Mouse (Mus musculus) midbrain, embryonic 14.5 days (tissue): ENCODE measurements around the gene Caskin1. TPM values are rescaled to one million over a fixed set of nuclear protein-coding genes. Genes with fewer than 3 reads are reported as not detected.

Experiments used
- ATAC-seq: fragments of 200-750 bp; cut with Nextera tagmentation; 2 replicates; pipeline ENCODE4 v1.8.0; 2017; ENCODE audit warnings: moderate number of reproducible peaks, moderate library complexity; ENCODE audit not compliant: low FRiP score, low TSS enrichment
- DNase-seq: peaks from one replicate; pipeline ENCODE4 v3.0.0-alpha.2; 2015
- H3K27ac ChIP-seq: fragments of 300-500 bp; sonication (generic); replicated peaks from 2 replicates; pipeline ENCODE4 v1.5.1; 2014; ENCODE audit warnings: mild to moderate bottlenecking, low read depth, low read length, moderate library complexity
- H3K27me3 ChIP-seq: fragments of 300-500 bp; sonication (generic); 2 replicates; pipeline ENCODE4 v1.6.1; 2014; ENCODE audit warnings: low read length, control low read depth, mixed read lengths; ENCODE audit not compliant: control insufficient read depth, insufficient read depth
- H3K36me3 ChIP-seq: fragments of 300-500 bp; sonication (generic); 2 replicates; pipeline ENCODE4 v1.6.1; 2014; ENCODE audit warnings: low read length, control low read depth; ENCODE audit not compliant: control insufficient read depth, insufficient read depth
- H3K4me1 ChIP-seq: fragments of 300-500 bp; sonication (generic); 2 replicates; pipeline ENCODE4 v1.6.1; 2014; ENCODE audit warnings: mild to moderate bottlenecking, antibody characterized with exemption, low read length, control low read depth; ENCODE audit not compliant: control insufficient read depth, insufficient read depth
- H3K4me2 ChIP-seq: fragments of 300-500 bp; sonication (generic); 2 replicates; pipeline ENCODE4 v1.6.1; 2014; ENCODE audit warnings: mild to moderate bottlenecking, low read length, moderate library complexity
- H3K4me3 ChIP-seq: fragments of 300-500 bp; sonication (generic); replicated peaks from 2 replicates; pipeline ENCODE4 v1.5.1; 2014; ENCODE audit warnings: low read depth, low read length
- H3K9ac ChIP-seq: fragments of 300-500 bp; sonication (generic); replicated peaks from 2 replicates; pipeline ENCODE4 v1.6.1; 2014; ENCODE audit warnings: mild to moderate bottlenecking, low read length, moderate library complexity
- H3K9me3 ChIP-seq: fragments of 300-500 bp; sonication (generic); 2 replicates; pipeline ENCODE4 v1.6.1; 2016; ENCODE audit warnings: low read length, control low read depth, mixed read lengths; ENCODE audit not compliant: control insufficient read depth
- WGBS: fragments of 180-500 bp; shearing (Covaris S2); extraction: QIAGEN DNeasy Blood & Tissue Kit; methylation state at CpG from one replicate; pipeline ENCODE4 v1.1.7; 2014; 5-methylcytosine and 5-hydroxymethylcytosine counted together
- polyA plus RNA-seq: library from polyadenylated mRNA; unstranded; fragments of >200 nt; fragmentation: Nextera tagmentation; extraction: Ambion mirVana; gene quantifications from 2 replicates; pipeline ENCODE4 v1.2.1, GENCODE M21; 2014

The Caskin1 gene
- polyA plus RNA-seq, 1 experiment from 2014 or later = 37.5 TPM

GRCm38 (mm10) chr17:24469336-24469909 lies 19.0 kb upstream of the Caskin1 start:
- H3K36me3 ChIP-seq = peaks cover 17% of the 10 kb centered on the region
- H3K9ac ChIP-seq = peak overlapping the region; percentile 47
- H3K27ac ChIP-seq = peak overlapping the region; percentile 83
- peak overlapping the region; percentile 80 for H3K4me3 ChIP-seq
- H3K4me2 ChIP-seq = peak overlapping the region; percentile 99
- WGBS = 20% methylated on average over 7 of the region's 7 CpGs
- DNase-seq (no peak), ATAC-seq (no peak)
- H3K9me3 ChIP-seq = no peaks in the 10 kb centered on the region
- H3K27me3 ChIP-seq = no peaks in the 10 kb centered on the region
- peaks cover 19% of the 10 kb centered on the region for H3K4me1 ChIP-seq

GRCm38 (mm10) chr17:24469910-24470602 lies 18.3 kb upstream of the Caskin1 start, which contains the start of the genes E4f1 and Pgp:
Gene E4f1 (minus strand): TSS chr17:24470313.
Gene Pgp (plus strand): TSS chr17:24470392.
- Histone ChIP-seq H3K4me2 (peak within 1 kb of the TSS; percentile 99), H3K4me1 (peaks cover 19% of the 10 kb centered on the region), H3K27ac (peak within 1 kb of the TSS; percentile 83), H3K9ac (peak within 1 kb of the TSS; percentile 77), H3K36me3 (peaks cover 23% of the 10 kb centered on the region), H3K4me3 (peak within 1 kb of the TSS; percentile 80), H3K9me3 (no peaks in the 10 kb centered on the region), H3K27me3 (no peaks in the 10 kb centered on the region)
- DNase-seq = peak; percentile 100
- WGBS = under 1% methylated on average over 72 of the region's 75 CpGs
- peak; percentile 97 for ATAC-seq

DNA sequence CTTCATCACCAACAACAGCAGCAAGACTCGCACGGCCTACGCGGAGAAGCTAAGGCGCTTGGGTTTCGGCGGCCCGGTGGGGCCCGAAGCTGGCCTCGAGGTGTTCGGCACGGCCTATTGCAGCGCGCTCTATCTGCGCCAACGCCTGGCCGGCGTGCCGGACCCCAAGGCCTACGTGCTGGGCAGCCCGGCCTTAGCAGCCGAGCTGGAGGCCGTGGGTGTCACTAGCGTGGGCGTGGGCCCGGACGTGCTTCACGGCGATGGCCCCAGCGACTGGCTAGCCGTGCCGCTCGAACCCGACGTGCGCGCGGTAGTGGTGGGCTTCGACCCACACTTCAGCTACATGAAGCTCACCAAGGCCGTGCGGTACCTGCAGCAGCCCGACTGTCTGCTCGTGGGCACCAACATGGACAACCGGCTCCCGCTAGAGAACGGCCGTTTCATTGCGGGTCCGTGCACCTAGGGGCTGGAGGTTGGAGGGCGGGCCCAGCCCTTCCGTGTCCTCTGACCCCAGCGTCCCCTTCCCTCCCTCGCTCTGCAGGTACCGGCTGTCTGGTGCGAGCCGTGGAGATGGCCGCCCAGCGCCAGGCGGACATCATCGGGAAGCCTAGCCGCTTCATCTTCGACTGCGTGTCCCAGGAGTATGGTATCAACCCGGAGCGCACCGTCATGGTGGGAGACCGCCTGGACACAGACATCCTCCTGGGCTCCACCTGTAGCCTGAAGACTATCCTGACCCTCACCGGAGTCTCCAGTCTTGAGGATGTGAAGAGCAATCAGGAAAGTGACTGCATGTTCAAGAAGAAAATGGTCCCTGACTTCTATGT lies 17.5 kb upstream of the Caskin1 start:
- WGBS = under 1% methylated on average over 68 of the region's 68 CpGs
- peak overlapping the region; percentile 80 for H3K4me3 ChIP-seq
- H3K4me2 ChIP-seq = peak overlapping the region; percentile 99
- H3K9ac ChIP-seq = peak overlapping the region; percentile 77
- ATAC-seq (peak; percentile 22; the same call in 1 of the 2 replicates), DNase-seq (no peak)
- peak overlapping the region; percentile 79 for H3K27ac ChIP-seq
- no peaks in the 10 kb centered on the region for H3K27me3 ChIP-seq
- H3K36me3 ChIP-seq = peaks cover 32% of the 10 kb centered on the region
- H3K4me1 ChIP-seq = peaks cover 19% of the 10 kb centered on the region
- H3K9me3 ChIP-seq = no peaks in the 10 kb centered on the region

- Histone ChIP-seq H3K9ac (no peak overlapping the region), H3K4me2 (peak overlapping the region; percentile 99), H3K9me3 (no peaks in the 10 kb centered on the region), H3K36me3 (peaks cover 46% of the 10 kb centered on the region), H3K27ac (no peak overlapping the region), H3K4me1 (peaks cover 19% of the 10 kb centered on the region), H3K4me3 (no peak overlapping the region), H3K27me3 (no peaks in the 10 kb centered on the region)
- ATAC-seq = no peak
- DNase-seq = no peak
- 93% methylated on average over 4 of the region's 4 CpGs for WGBS
These were observed 15.9 kb upstream of the Caskin1 start for GRCm38 (mm10) chr17:24472512-24472911.

GRCm38 (mm10) chr17:24473612-24474275 lies 14.7 kb upstream of the Caskin1 start, which contains the start of gene Bricd5:
Gene Bricd5 (plus strand): TSS chr17:24473884.
- H3K9ac ChIP-seq = no peak within 1 kb of the TSS
- no peaks in the 10 kb centered on the region for H3K9me3 ChIP-seq
- H3K4me2 ChIP-seq = peak within 1 kb of the TSS; percentile 99; the same call in 1 of the 2 replicates
- H3K4me1 ChIP-seq = peaks cover 26% of the 10 kb centered on the region
- no peak for DNase-seq
- WGBS = 72% methylated on average over 6 of the region's 6 CpGs
- H3K4me3 ChIP-seq = no peak within 1 kb of the TSS
- no peak for ATAC-seq
- no peak within 1 kb of the TSS for H3K27ac ChIP-seq
- no peaks in the 10 kb centered on the region for H3K27me3 ChIP-seq
- peaks cover 46% of the 10 kb centered on the region for H3K36me3 ChIP-seq

GRCm38 (mm10) chr17:24474557-24474956 lies 13.8 kb upstream of the Caskin1 start:
- H3K36me3 ChIP-seq = peaks cover 46% of the 10 kb centered on the region
- WGBS = 89% methylated on average over 5 of the region's 5 CpGs
- no peak overlapping the region for H3K4me2 ChIP-seq
- no peak overlapping the region for H3K4me3 ChIP-seq
- DNase-seq = no peak
- no peak overlapping the region for H3K9ac ChIP-seq
- H3K27me3 ChIP-seq = no peaks in the 10 kb centered on the region
- H3K27ac ChIP-seq = no peak overlapping the region
- no peak for ATAC-seq
- no peaks in the 10 kb centered on the region for H3K9me3 ChIP-seq
- peaks cover 26% of the 10 kb centered on the region for H3K4me1 ChIP-seq

GRCm38 (mm10) chr17:24475586-24475985 lies 12.8 kb upstream of the Caskin1 start:
- Histone ChIP-seq H3K27me3 (no peaks in the 10 kb centered on the region), H3K9me3 (no peaks in the 10 kb centered on the region), H3K27ac (no peak overlapping the region), H3K36me3 (peaks cover 46% of the 10 kb centered on the region), H3K4me3 (no peak overlapping the region), H3K4me1 (peaks cover 26% of the 10 kb centered on the region), H3K4me2 (no peak overlapping the region), H3K9ac (no peak overlapping the region)
- ATAC-seq = no peak
- DNase-seq = no peak
- 92% methylated on average over 6 of the region's 6 CpGs for WGBS

- peaks cover 46% of the 10 kb centered on the region for H3K36me3 ChIP-seq
- 92% methylated on average over 10 of the region's 10 CpGs for WGBS
- H3K27ac ChIP-seq = no peak overlapping the region
- peaks cover 21% of the 10 kb centered on the region for H3K4me1 ChIP-seq
- H3K9ac ChIP-seq = no peak overlapping the region
- H3K4me2 ChIP-seq = no peak overlapping the region
- no peaks in the 10 kb centered on the region for H3K9me3 ChIP-seq
- H3K4me3 ChIP-seq = no peak overlapping the region
- ATAC-seq (no peak), DNase-seq (no peak)
- H3K27me3 ChIP-seq = no peaks in the 10 kb centered on the region
These were observed 12.2 kb upstream of the Caskin1 start for GRCm38 (mm10) chr17:24476022-24476776.
